Mouse (Mus musculus) heart, postnatal 36 days (tissue): ENCODE measurements at regions not wholly inside any gene's neighbourhood (a gene's known extent, or its start where the extent isn't known, plus 50 kb on each side); places are given as distances from the start of the nearest gene placed in this dataset.

Experiments
- DNase-seq, 2 experiments: peaks; one replicate each; pipeline ENCODE4 v3.0.0; 2021 to 2022
- intact Hi-C: fragments of 180-260 bp; cut with DNase I; formaldehyde crosslinking; loops from one replicate; pipeline ENCODE4 v1.15.1; 2025

GRCm38 (mm10) chr3:144078198-144078935 is 126.7 kb downstream of the Lmo4 start:
- intact Hi-C loops = no loop called here
- DNase-seq = no peak

- intact Hi-C loops = no loop called here
- no peak for DNase-seq
These were observed 135.0 kb downstream of the Lmo4 start for GRCm38 (mm10) chr3:144069979-144070540.

GRCm38 (mm10) chr3:144067016-144067415 is 138.0 kb downstream of the Lmo4 start:
- intact Hi-C loops = no loop called here
- DNase-seq = no peak

- intact Hi-C loops = no loop called here
- DNase-seq = no peak
These were observed 146.9 kb downstream of the Lmo4 start for GRCm38 (mm10) chr3:144058106-144058505.

- intact Hi-C loops = no loop called here
- no peak for DNase-seq
These were observed 154.7 kb downstream of the Lmo4 start for GRCm38 (mm10) chr3:144050341-144050740.

GRCm38 (mm10) chr3:144049270-144049669 is 155.8 kb downstream of the Lmo4 start:
- no peak for DNase-seq
- intact Hi-C loops = no loop called here

- intact Hi-C loops = no loop called here
These were observed 160.7 kb downstream of the Lmo4 start for GRCm38 (mm10) chr3:144044366-144044765.

GRCm38 (mm10) chr3:144041788-144042187 is 163.2 kb downstream of the Lmo4 start:
- DNase-seq = no peak
- intact Hi-C loops = no loop called here

More at GRCm38 (mm10) chr3:144044366-144044765, 160.7 kb downstream of the Lmo4 start:
- no peak for DNase-seq

GRCm38 (mm10) chr3:144039498-144039897 is 165.5 kb downstream of the Lmo4 start:
- DNase-seq = no peak
- intact Hi-C loops = no loop called here

GRCm38 (mm10) chr3:144029611-144030010 is 175.4 kb downstream of the Lmo4 start:
- DNase-seq = no peak
- intact Hi-C loops = no loop called here

GRCm38 (mm10) chr3:144029121-144029520 is 175.9 kb downstream of the Lmo4 start:
- no peak for DNase-seq

GRCm38 (mm10) chr3:144027134-144027980 is 177.7 kb downstream of the Lmo4 start:
- intact Hi-C loops = no loop called here
- no peak for DNase-seq

More at GRCm38 (mm10) chr3:144029121-144029520, 175.9 kb downstream of the Lmo4 start:
- intact Hi-C loops = no loop called here

GRCm38 (mm10) chr3:144025451-144026125 is 179.4 kb downstream of the Lmo4 start:
- DNase-seq = no peak
- intact Hi-C loops = no loop called here

GRCm38 (mm10) chr3:144024216-144024615 is 180.8 kb downstream of the Lmo4 start:
- intact Hi-C loops = no loop called here
- no peak for DNase-seq

- intact Hi-C loops = no loop called here
- DNase-seq = no peak
These were observed 182.0 kb downstream of the Lmo4 start for GRCm38 (mm10) chr3:144023058-144023457.

GRCm38 (mm10) chr3:144021969-144022368 is 183.1 kb downstream of the Lmo4 start:
- no peak for DNase-seq
- intact Hi-C loops = no loop called here

GRCm38 (mm10) chr3:144020189-144020940 is 184.7 kb downstream of the Lmo4 start:
- intact Hi-C loops = no loop called here
- DNase-seq = no peak

- intact Hi-C loops = no loop called here
- DNase-seq = no peak
These were observed 185.7 kb downstream of the Lmo4 start for GRCm38 (mm10) chr3:144019293-144019692.

GRCm38 (mm10) chr3:144018559-144018958 is 186.5 kb downstream of the Lmo4 start:
- intact Hi-C loops = no loop called here
- DNase-seq = no peak

GRCm38 (mm10) chr3:144015236-144015635 is 189.8 kb downstream of the Lmo4 start:
- intact Hi-C loops = no loop called here
- no peak for DNase-seq
